8 mouse cellular contexts compared by ENCODE assay signal in genomic region chr4:59582186-59582585, GRCm38 (mm10). TPM values are rescaled to one million over a fixed set of nuclear protein-coding genes. Genes with fewer than 3 reads are reported as not detected.
DNase-seq lines count a peak whose midpoint lies in the region; ATAC-seq lines count a peak whose summit lies in the region.

No protein-coding gene starts in this region.

- no peak overlapping the region for H3K9ac ChIP-seq in lung, embryonic 15.5 days
- H3K9ac ChIP-seq in neural tube, embryonic 13.5 days, result peak overlapping the region; percentile 26; the same call in 1 of the 2 replicates

- no peaks in the 10 kb centered on the region for H3K27me3 ChIP-seq in lung, embryonic 15.5 days
- no peaks in the 10 kb centered on the region for H3K27me3 ChIP-seq in embryonic facial prominence, embryonic 10.5 days (replicated peaks; ENCODE audit: low read depth, poor library complexity, severe bottlenecking)
- H3K27me3 ChIP-seq in neural tube, embryonic 13.5 days, result no peaks in the 10 kb centered on the region

- WGBS in lung, embryonic 15.5 days, result 16% methylated on average over 6 of the region's 6 CpGs
- 28% methylated on average over 6 of the region's 6 CpGs for WGBS in embryonic facial prominence, embryonic 10.5 days
- 27% methylated on average over 6 of the region's 6 CpGs for WGBS in neural tube, embryonic 13.5 days

- ATAC-seq in lung, embryonic 15.5 days (ENCODE audit: borderline replicate concordance, extremely low read depth, low FRiP score, low TSS enrichment), result no peak
- no peak for ATAC-seq in neural tube, embryonic 13.5 days (ENCODE audit: low read depth)

- no peaks in the 10 kb centered on the region for H3K36me3 ChIP-seq in lung, embryonic 15.5 days
- H3K36me3 ChIP-seq in embryonic facial prominence, embryonic 10.5 days (replicated peaks), result no peaks in the 10 kb centered on the region
- H3K36me3 ChIP-seq in neural tube, embryonic 13.5 days, result no peaks in the 10 kb centered on the region

- H3K9me3 ChIP-seq in lung, embryonic 15.5 days, result no peaks in the 10 kb centered on the region
- no peaks in the 10 kb centered on the region for H3K9me3 ChIP-seq in embryonic facial prominence, embryonic 10.5 days
- no peaks in the 10 kb centered on the region for H3K9me3 ChIP-seq in neural tube, embryonic 13.5 days

- no peak overlapping the region for H3K27ac ChIP-seq in lung, embryonic 15.5 days
- H3K27ac ChIP-seq in embryonic facial prominence, embryonic 10.5 days (replicated peaks), result no peak overlapping the region
- no peak overlapping the region for H3K27ac ChIP-seq in neural tube, embryonic 13.5 days (replicated peaks)

- H3K4me1 ChIP-seq in lung, embryonic 15.5 days, result peaks cover 6% of the 10 kb centered on the region; the same call in 1 of the 2 replicates
- H3K4me1 ChIP-seq in embryonic facial prominence, embryonic 10.5 days, result peaks cover 14% of the 10 kb centered on the region
- H3K4me1 ChIP-seq in neural tube, embryonic 13.5 days (replicated peaks), result peaks cover 28% of the 10 kb centered on the region

- no peak for DNase-seq in lung, postnatal 25 days (ENCODE audit: low spot score)
- DNase-seq in embryonic facial prominence, embryonic 10.5 days (ENCODE audit: low spot score), result no peak
- DNase-seq in induced T-regulatory cell, adult 2 months (ENCODE audit: low read depth), result peak; percentile 39
- DNase-seq in spleen, adult 12 weeks (ENCODE audit: low spot score), result no peak
- DNase-seq in left cerebral cortex, adult 18-20 months (ENCODE audit: low spot score in 2 of 2), result no peak
- no peak for DNase-seq in natural killer cell, adult 2 months (ENCODE audit: low spot score in 2 of 2)

- H3K4me2 ChIP-seq in lung, embryonic 15.5 days, result peak overlapping the region; percentile 79
- peak overlapping the region; percentile 80 for H3K4me2 ChIP-seq in neural tube, embryonic 13.5 days

- peak overlapping the region; percentile 76 for H3K4me3 ChIP-seq in lung, embryonic 15.5 days
- H3K4me3 ChIP-seq in embryonic facial prominence, embryonic 10.5 days, result peak overlapping the region; percentile 78
- peak overlapping the region; percentile 76 for H3K4me3 ChIP-seq in neural tube, embryonic 13.5 days

RNA-seq across cellular contexts. Expression of gene Hsdl2, which starts 0.8 kb away (rescaled TPM):
- 20.7 and 22.8 TPM in 2 replicates for polyA plus RNA-seq in lung, embryonic 15.5 days (2015; fragmentation: Nextera tagmentation; extraction: Ambion mirVana)
- polyA plus RNA-seq in embryonic facial prominence, embryonic 10.5 days (2016; fragmentation: Nextera tagmentation; extraction: Ambion mirVana), result 18.3 and 18.8 TPM in 2 replicates
- polyA plus RNA-seq in neural tube, embryonic 13.5 days (2015; fragmentation: Nextera tagmentation; extraction: Ambion mirVana), result 50.5 and 50.7 TPM in 2 replicates
- total RNA-seq in left cerebral cortex, adult 18-20 months (2021), result 10 to 100 TPM; 25.7 to 28.1 TPM

RNA-seq across cellular contexts. Expression of gene Ptbp3, which starts 33.0 kb away (rescaled TPM):
- polyA plus RNA-seq in lung, embryonic 15.5 days (2015; fragmentation: Nextera tagmentation; extraction: Ambion mirVana), result 50.3 and 54.2 TPM in 2 replicates
- polyA plus RNA-seq in embryonic facial prominence, embryonic 10.5 days (2016; fragmentation: Nextera tagmentation; extraction: Ambion mirVana), result 35.4 and 35.8 TPM in 2 replicates
- polyA plus RNA-seq in neural tube, embryonic 13.5 days (2015; fragmentation: Nextera tagmentation; extraction: Ambion mirVana), result 25.0 and 29.5 TPM in 2 replicates
- total RNA-seq in left cerebral cortex, adult 18-20 months (2021), result 10 to 100 TPM; 31.3 to 34.4 TPM

RNA-seq across cellular contexts. Expression of gene E130308A19Rik, which starts 43.8 kb away (rescaled TPM):
- 25.0 and 25.1 TPM in 2 replicates for polyA plus RNA-seq in lung, embryonic 15.5 days (2015; fragmentation: Nextera tagmentation; extraction: Ambion mirVana)
- 40.8 and 41.1 TPM in 2 replicates for polyA plus RNA-seq in embryonic facial prominence, embryonic 10.5 days (2016; fragmentation: Nextera tagmentation; extraction: Ambion mirVana)
- polyA plus RNA-seq in neural tube, embryonic 13.5 days (2015; fragmentation: Nextera tagmentation; extraction: Ambion mirVana), result 60.5 TPM in 2 replicates
- 10 to 100 TPM; 11.6 to 13.1 TPM for total RNA-seq in left cerebral cortex, adult 18-20 months (2021)
